Mouse (Mus musculus) gastrocnemius, postnatal 10 days (tissue): ENCODE results near the gene Rnf130. TPM values are rescaled to one million over a fixed set of nuclear protein-coding genes. Genes with fewer than 3 reads are reported as not detected.

Experiments used
- DNase-seq: peaks from one replicate; pipeline ENCODE4 v3.0.0; 2021; ENCODE audit warnings: mixed read lengths
- long read RNA-seq, 2 experiments: library from polyadenylated mRNA; stranded (forward); transcript quantifications; one replicate each; pipeline ENCODE4 v2.0.0; 2021
- total RNA-seq, 2 experiments: library from RNA; stranded (reverse); gene quantifications; 2 replicates each; pipeline ENCODE4 v1.2.3; 2021

The Rnf130 gene
- 10 to 100 TPM; 35.7 to 37.4 TPM for total RNA-seq
- long read RNA-seq, experiment 1, transcript Rnf130-202 (9 exons, 1,502 nt), result major isoform, 37 of 62 reads
- long read RNA-seq, experiment 1, partial matches to known transcripts, result 3 of 62 reads
- long read RNA-seq, experiment 1, other reads (novel, unspliced or antisense), result 20 of 62 reads
- long read RNA-seq, experiment 2, transcript Rnf130-202 (9 exons, 1,502 nt), result major isoform, 38 of 52 reads
- long read RNA-seq, experiment 2, partial matches to known transcripts, result 0 of 52 reads
- long read RNA-seq, experiment 2, other reads (novel, unspliced or antisense), result 10 of 52 reads

GRCm38 (mm10) chr11:50024833-50025720, at the start of gene Rnf130:
TSS of gene Rnf130 (plus strand) at chr11:50025346.
- DNase-seq, result peak; percentile 95

- DNase-seq, result no peak
Observed at GRCm38 (mm10) chr11:49977963-49978568, 47.1 kb upstream of the Rnf130 start.

- no peak for DNase-seq
Observed at GRCm38 (mm10) chr11:49978935-49979334, 46.2 kb upstream of the Rnf130 start.

GRCm38 (mm10) chr11:49980681-49981235, 44.4 kb upstream of the Rnf130 start:
- no peak for DNase-seq

- DNase-seq, result no peak
Observed at GRCm38 (mm10) chr11:49981321-49981963, 43.7 kb upstream of the Rnf130 start.

GRCm38 (mm10) chr11:49982094-49982493, 43.1 kb upstream of the Rnf130 start:
- no peak for DNase-seq

- no peak for DNase-seq
Observed at GRCm38 (mm10) chr11:49982881-49983280, 42.3 kb upstream of the Rnf130 start.

- DNase-seq, result no peak
Observed at GRCm38 (mm10) chr11:49983875-49984552, 41.1 kb upstream of the Rnf130 start.

GRCm38 (mm10) chr11:49985009-49985408, 40.1 kb upstream of the Rnf130 start:
- DNase-seq, result no peak

- peak; percentile 69 for DNase-seq
Observed at GRCm38 (mm10) chr11:49986277-49987036, 38.7 kb upstream of the Rnf130 start.

- DNase-seq, result no peak
Observed at GRCm38 (mm10) chr11:49994536-49994935, 30.6 kb upstream of the Rnf130 start.

GRCm38 (mm10) chr11:49996398-49996797, 28.7 kb upstream of the Rnf130 start:
- no peak for DNase-seq

- DNase-seq, result no peak
Observed at GRCm38 (mm10) chr11:49997321-49997720, 27.8 kb upstream of the Rnf130 start.

- no peak for DNase-seq
Observed at GRCm38 (mm10) chr11:50002853-50003252, 22.3 kb upstream of the Rnf130 start.

GRCm38 (mm10) chr11:50007776-50008175, 17.4 kb upstream of the Rnf130 start:
- DNase-seq, result no peak

GRCm38 (mm10) chr11:50008231-50008630, 16.9 kb upstream of the Rnf130 start:
- no peak for DNase-seq

GRCm38 (mm10) chr11:50013016-50013415, 12.1 kb upstream of the Rnf130 start:
- no peak for DNase-seq

- DNase-seq, result no peak
Observed at GRCm38 (mm10) chr11:50016503-50016902, 8.6 kb upstream of the Rnf130 start.

- no peak for DNase-seq
Observed at GRCm38 (mm10) chr11:50017511-50017910, 7.6 kb upstream of the Rnf130 start.

GRCm38 (mm10) chr11:50018848-50019247, 6.3 kb upstream of the Rnf130 start:
- no peak for DNase-seq

- no peak for DNase-seq
Observed at GRCm38 (mm10) chr11:50022085-50022484, 3.1 kb upstream of the Rnf130 start.
